Comparison of ENCODE assay signal across 17 mouse cellular contexts in the genomic region with DNA sequence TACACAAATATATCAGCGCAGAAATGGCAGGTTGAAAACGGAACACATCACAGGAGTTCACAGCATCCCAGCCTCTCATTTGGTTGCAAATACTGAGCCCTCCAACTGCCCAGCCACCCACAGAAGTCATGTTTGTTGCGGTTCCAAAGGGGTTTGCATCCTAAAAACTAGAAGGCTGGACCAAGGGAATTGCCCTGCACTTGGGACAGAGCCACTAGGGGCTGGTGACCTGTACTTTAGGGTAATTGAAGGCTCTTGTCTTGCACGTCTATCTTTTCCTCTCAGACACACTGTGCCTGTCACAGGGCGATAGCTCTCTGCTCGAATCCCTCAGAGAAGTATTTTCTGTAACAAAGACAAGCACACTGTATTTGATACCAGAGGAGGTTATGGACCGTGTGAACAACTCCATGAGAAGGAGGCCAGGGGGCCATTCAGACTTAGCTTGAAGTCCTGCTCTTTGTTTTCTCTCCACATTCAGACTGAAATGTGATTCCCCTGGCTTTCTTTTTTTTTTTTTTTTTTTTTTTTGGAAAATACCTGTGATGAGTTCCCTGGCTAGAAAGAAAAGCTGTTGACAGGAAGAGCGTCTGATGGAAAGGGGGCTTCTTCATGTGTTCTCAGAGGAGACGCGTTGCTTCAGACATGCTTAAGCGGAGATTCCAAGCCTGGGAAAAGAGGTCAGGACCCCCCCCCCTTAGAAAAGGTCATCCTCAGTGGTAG. TPM values are rescaled to one million over a fixed set of nuclear protein-coding genes. Genes with fewer than 3 reads are reported as not detected.
DNase-seq lines count a peak whose midpoint lies in the region; TF ChIP-seq lines count a peak whose summit lies in the region.
"Had no signal": no experiment of that assay in that cellular context is flagged by ENCODE, and none has a peak within 500 bp of the region (broad histone marks: within the 10 kb centered on the region; RNA-seq: fewer than 3 reads in every experiment).

No protein-coding gene starts in this region.

- no peaks in the 10 kb centered on the region for H3K9me3 ChIP-seq in heart, embryonic 10.5 days
- H3K9me3 ChIP-seq in ES-E14 (ENCODE audit: control insufficient read depth, insufficient read depth, low read depth, low read length): no peaks in the 10 kb centered on the region
- H3K9me3 ChIP-seq: limb, embryonic 12.5 days; liver, embryonic 15.5 days had no signal

- in situ Hi-C loops in ES-E14 (cut with MboI; ENCODE audit: low sequenced_read_pairs in 2 of 2, unreplicated experiment in 2 of 2): loop anchor here (10.0 to 25.0 kb wide), 2 partner anchors 236 to 239 kb away; no protein-coding TSS in a partner anchor

- TF ChIP-seq CTCF in layer of hippocampus, adult 2 months (conservative IDR thresholded peaks at IDR 0.05): no peak
- TF ChIP-seq CTCF in brain, embryonic 14.5 days (IDR thresholded peaks at IDR 0.05; ENCODE audit: borderline replicate concordance, extremely low read depth, insufficient read depth, insufficient read length): no peak

- H3K27ac ChIP-seq in heart, embryonic 10.5 days: peak overlapping the region; percentile 33; the same call in 1 of the 2 replicates
- peak overlapping the region; percentile 74 for H3K27ac ChIP-seq in layer of hippocampus, adult 2 months
- H3K27ac ChIP-seq in ES-E14 (ENCODE audit: insufficient read depth, low read depth, low read length, poor library complexity, severe bottlenecking): no peak overlapping the region
- H3K27ac ChIP-seq: hindbrain, embryonic 14.5 days; limb, embryonic 12.5 days; liver, embryonic 15.5 days; macrophage had no signal

- WGBS in heart, embryonic 10.5 days: 41% methylated on average over 11 of the region's 11 CpGs

- no peaks in the 10 kb centered on the region for H3K27me3 ChIP-seq in heart, embryonic 10.5 days (ENCODE audit: insufficient read depth, poor library complexity, severe bottlenecking)

- H3K4me3 ChIP-seq in heart, embryonic 10.5 days: no peak overlapping the region
- H3K4me3 ChIP-seq in layer of hippocampus, adult 2 months: no peak overlapping the region
- no peak overlapping the region for H3K4me3 ChIP-seq in ES-E14 (ENCODE audit: insufficient read depth in 1 of 2, low read depth in 1 of 2, low read length in 2 of 2, poor library complexity in 1 of 2, severe bottlenecking in 1 of 2)
- H3K4me3 ChIP-seq: limb, embryonic 12.5 days; liver, embryonic 15.5 days had no signal

- DNase-seq in heart, embryonic 10.5 days (ENCODE audit: low spot score): no peak
- no peak for DNase-seq in heart, adult 18-20 months
- no peak for DNase-seq in layer of hippocampus, adult 2 months (ENCODE audit: low spot score in 2 of 2)
- DNase-seq in layer of hippocampus, postnatal 10 days (ENCODE audit: low spot score in 2 of 2): no peak
- no peak for DNase-seq in ES-E14 (ENCODE audit: low read depth, low spot score)
- peak; percentile 19 for DNase-seq in brain, embryonic 14.5 days (ENCODE audit: low read depth)
- DNase-seq in adrenal gland, postnatal 25 days: no peak
- DNase-seq: adrenal gland, postnatal 10 days; cerebellum, adult 11 months; gastrocnemius, postnatal 14 days; heart, postnatal 4 days had no signal

- H3K36me3 ChIP-seq in heart, embryonic 10.5 days: no peaks in the 10 kb centered on the region
- no peaks in the 10 kb centered on the region for H3K36me3 ChIP-seq in ES-E14 (ENCODE audit: control insufficient read depth, insufficient read depth, low read length, poor library complexity, severe bottlenecking)
- H3K36me3 ChIP-seq: limb, embryonic 12.5 days; liver, embryonic 15.5 days had no signal

- H3K4me1 ChIP-seq in heart, embryonic 10.5 days: peaks cover 22% of the 10 kb centered on the region
- 0 out of 4 replicates have a peak, but pooled peaks cover 0 to 3% of the 10 kb centered on the region in 2 experiments for H3K4me1 ChIP-seq in ES-E14 (ENCODE audit: control insufficient read depth in 2 of 2, insufficient read depth in 2 of 2, low read length in 2 of 2, poor library complexity in 1 of 2)

- no peak for TF ChIP-seq POLR2A in brain, embryonic 14.5 days (IDR thresholded peaks at IDR 0.05; ENCODE audit: borderline replicate concordance, extremely low read depth, insufficient read depth, insufficient read length, poor library complexity, severe bottlenecking)

- no peak overlapping the region for H3K9ac ChIP-seq in ES-E14 (ENCODE audit: insufficient read depth, low read depth, low read length, poor library complexity, severe bottlenecking)
- H3K9ac ChIP-seq: hindbrain, embryonic 14.5 days; limb, embryonic 12.5 days; liver, embryonic 15.5 days had no signal

TF ChIP-seq in ES-E14, 5 proteins besides CTCF, POLR2A, EP300 and RAD21:
- TF ChIP-seq ZNF384 (IDR thresholded peaks at IDR 0.05; ENCODE audit: low read depth, low read length) (peak; percentile 62; the same call in 1 of the 2 replicates), HCFC1 (IDR thresholded peaks at IDR 0.05; ENCODE audit: borderline replicate concordance, insufficient read depth, low read length) (no peak)

RNA-seq across cellular contexts. Expression of a gene that starts 2.7 kb away (rescaled TPM):
- polyA plus RNA-seq in heart, embryonic 10.5 days (2016; fragmentation: Nextera tagmentation; extraction: Ambion mirVana): 29.2 and 30.1 TPM in 2 replicates
- total RNA-seq in heart, adult 18-20 months (2021): 10 to 100 TPM; 34.9 to 39.4 TPM
- total RNA-seq in layer of hippocampus, adult 2 months (2021): 10 to 100 TPM; 73.3 to 74.1 TPM
- 10 to 100 TPM; 72.2 to 84.4 TPM for total RNA-seq in layer of hippocampus, postnatal 10 days (2021)
- total RNA-seq in ES-E14 (2012; rRNA removed): 19.0 and 29.2 TPM in 2 replicates
- 12.8 and 17.4 TPM in 2 replicates for polyA plus RNA-seq in brain, embryonic 14.5 days (2012; rRNA removed)
- total RNA-seq in adrenal gland, postnatal 25 days (2021): 113 and 135 TPM in 2 replicates

RNA-seq across cellular contexts. Expression of a gene that starts 2.9 kb away (rescaled TPM):
- 9.2 and 9.7 TPM in 2 replicates for polyA plus RNA-seq in heart, embryonic 10.5 days (2016; fragmentation: Nextera tagmentation; extraction: Ambion mirVana)
- total RNA-seq in heart, adult 18-20 months (2021): 10 to 100 TPM; 32.2 to 34.5 TPM
- 1 to 10 TPM; 6.1 to 7.2 TPM for total RNA-seq in layer of hippocampus, adult 2 months (2021)
- total RNA-seq in layer of hippocampus, postnatal 10 days (2021): 1 to 10 TPM; 7.9 to 8.2 TPM
- total RNA-seq in ES-E14 (2012; rRNA removed): 2.2 and 3.0 TPM in 2 replicates
- polyA plus RNA-seq in brain, embryonic 14.5 days (2012; rRNA removed): 2.4 and 3.1 TPM in 2 replicates
- total RNA-seq in adrenal gland, postnatal 25 days (2021): 28.5 and 36.0 TPM in 2 replicates
- polyA plus RNA-seq: activated CD4-positive, CD25-positive, alpha-beta regulatory T cell, adult 4 months; inflammation-experienced regulatory T-cells, adult 6 months had no signal
